Mouse (Mus musculus): ENCODE data around the gene Bcl2l13.

DNA sequence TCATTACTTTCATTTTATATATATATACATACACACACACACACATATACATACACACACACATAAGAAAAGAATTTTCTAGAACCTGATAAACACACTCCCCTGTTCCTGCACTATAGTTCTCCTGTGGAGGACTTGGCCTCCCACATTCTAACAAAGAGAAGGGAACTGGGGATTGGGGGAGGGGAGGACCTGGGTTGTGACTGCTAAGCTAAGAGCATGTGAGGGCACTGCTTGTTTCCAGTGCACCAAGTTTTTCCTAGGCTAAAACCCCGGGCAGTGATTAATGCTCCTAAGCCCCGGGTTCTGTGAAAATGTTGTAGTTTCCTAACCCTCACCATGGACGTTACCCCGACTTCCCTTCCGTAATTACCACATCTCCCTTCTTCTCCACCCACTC is 15.9 kb upstream of the Bcl2l13 start:
- TF ChIP-seq CHD2 (IDR thresholded peaks at IDR 0.05; ENCODE audit: low read depth, low read length) (no peak), ZC3H11A (IDR thresholded peaks at IDR 0.05; ENCODE audit: borderline replicate concordance, low read depth, low read length) (no peak)
